Mouse (Mus musculus) kidney, embryonic 14.5 days (tissue): ENCODE results near the gene Cacna1a. TPM values are rescaled to one million over a fixed set of nuclear protein-coding genes. Genes with fewer than 3 reads are reported as not detected.

Source experiments
- ATAC-seq: fragments of 200-750 bp; cut with Nextera tagmentation; 2 replicates; pipeline ENCODE4 v1.8.0; 2017; ENCODE audit warnings: moderate number of reproducible peaks, mild to moderate bottlenecking, moderate TSS enrichment, moderate library complexity; ENCODE audit not compliant: low FRiP score, low TSS enrichment
- H3K27ac ChIP-seq: fragments of 300-500 bp; sonication (generic); 2 replicates; pipeline ENCODE4 v1.5.1; 2014; ENCODE audit warnings: low read depth, mild to moderate bottlenecking, low read length, moderate library complexity, mixed read lengths
- H3K27me3 ChIP-seq: fragments of 300-500 bp; sonication (generic); 2 replicates; pipeline ENCODE4 v1.6.1; 2014; ENCODE audit warnings: mild to moderate bottlenecking, low read length; ENCODE audit not compliant: control insufficient read depth, insufficient read depth
- H3K36me3 ChIP-seq: fragments of 300-500 bp; sonication (generic); 2 replicates; pipeline ENCODE4 v1.6.1; 2014; ENCODE audit warnings: low read length, mixed read lengths; ENCODE audit not compliant: control insufficient read depth, insufficient read depth
- H3K4me1 ChIP-seq: fragments of 300-500 bp; sonication (generic); 2 replicates; pipeline ENCODE4 v1.6.1; 2014; ENCODE audit warnings: low read length, mixed read lengths; ENCODE audit not compliant: control insufficient read depth, insufficient read depth
- H3K4me2 ChIP-seq: fragments of 300-500 bp; sonication (generic); replicated peaks from 2 replicates; pipeline ENCODE4 v1.6.1; 2014; ENCODE audit warnings: low read depth, mild to moderate bottlenecking, low read length
- H3K4me3 ChIP-seq: fragments of 300-500 bp; sonication (generic); 2 replicates; pipeline ENCODE4 v1.5.1; 2014; ENCODE audit warnings: mild to moderate bottlenecking, low read length
- H3K9ac ChIP-seq: fragments of 300-500 bp; sonication (generic); 2 replicates; pipeline ENCODE4 v1.6.1; 2014; ENCODE audit warnings: low read depth, mild to moderate bottlenecking, low read length, moderate library complexity
- H3K9me3 ChIP-seq: fragments of 300-500 bp; sonication (generic); 2 replicates; pipeline ENCODE4 v1.6.1; 2016; ENCODE audit warnings: low read length; ENCODE audit not compliant: control insufficient read depth
- WGBS: fragments of 180-500 bp; shearing (Covaris S2); extraction: QIAGEN DNeasy Blood & Tissue Kit; methylation state at CpG from one replicate; pipeline ENCODE4 v1.1.7; 2014; 5-methylcytosine and 5-hydroxymethylcytosine counted together
- polyA plus RNA-seq: library from polyadenylated mRNA; unstranded; fragments of >200 nt; fragmentation: Nextera tagmentation; extraction: Ambion mirVana; gene quantifications from 2 replicates; pipeline ENCODE4 v1.2.1, GENCODE M21; 2014

Gene Cacna1a
- 3.6 and 4.4 TPM in 2 replicates for polyA plus RNA-seq

- no peak for ATAC-seq
- H3K9me3 ChIP-seq: no peaks in the 10 kb centered on the region
- H3K27ac ChIP-seq: no peak within 1 kb of the TSS
- no peak within 1 kb of the TSS for H3K4me2 ChIP-seq
- no peaks in the 10 kb centered on the region for H3K36me3 ChIP-seq
- no peak within 1 kb of the TSS for H3K4me3 ChIP-seq
- no peaks in the 10 kb centered on the region for H3K27me3 ChIP-seq
- H3K9ac ChIP-seq: no peak within 1 kb of the TSS
- 80% methylated on average over 3 of the region's 3 CpGs for WGBS
- H3K4me1 ChIP-seq: no peaks in the 10 kb centered on the region
These were observed at the start of gene Cacna1a for GRCm38 (mm10) chr8:84388275-84388674. TSS of gene Cacna1a (plus strand) at chr8:84388440.

DNA sequence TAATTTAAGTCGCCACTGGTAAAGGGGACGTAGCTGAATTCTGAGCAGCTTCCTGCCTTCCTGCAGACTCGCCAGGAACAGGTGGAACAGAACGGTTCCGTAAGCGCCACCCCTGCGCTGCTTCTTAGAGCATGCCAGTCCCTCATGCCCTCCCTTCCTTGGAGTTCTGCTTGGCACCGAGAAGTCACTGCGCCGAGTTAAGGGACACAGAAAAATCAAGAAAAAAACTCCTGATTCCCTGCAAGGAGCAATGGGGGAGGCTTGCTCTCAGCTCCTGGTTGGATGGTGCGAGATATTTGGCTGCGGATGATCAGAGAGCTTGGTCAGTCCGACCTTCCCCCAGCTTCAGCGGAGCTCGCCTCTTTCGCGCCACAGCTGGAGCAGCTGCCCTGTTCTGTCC lies 49.7 kb upstream of the Cacna1a start:
- ATAC-seq: no peak
- Histone ChIP-seq H3K27me3 (peaks cover 22% of the 10 kb centered on the region), H3K4me1 (no peaks in the 10 kb centered on the region), H3K4me3 (no peak overlapping the region), H3K27ac (no peak overlapping the region), H3K9me3 (no peaks in the 10 kb centered on the region), H3K36me3 (no peaks in the 10 kb centered on the region), H3K9ac (no peak overlapping the region), H3K4me2 (no peak overlapping the region; the same call in 1 of the 2 replicates)
- 10% methylated on average over 17 of the region's 17 CpGs for WGBS

GRCm38 (mm10) chr8:84339320-84339719 lies 48.9 kb upstream of the Cacna1a start:
- H3K36me3 ChIP-seq: no peaks in the 10 kb centered on the region
- WGBS: 12% methylated on average over 7 of the region's 7 CpGs
- H3K4me1 ChIP-seq: no peaks in the 10 kb centered on the region
- no peak overlapping the region for H3K4me2 ChIP-seq
- H3K9me3 ChIP-seq: no peaks in the 10 kb centered on the region
- H3K4me3 ChIP-seq: no peak overlapping the region
- H3K27ac ChIP-seq: no peak overlapping the region
- no peak overlapping the region for H3K9ac ChIP-seq
- H3K27me3 ChIP-seq: peaks cover 22% of the 10 kb centered on the region
- ATAC-seq: no peak

- H3K9ac ChIP-seq: no peak overlapping the region
- H3K4me2 ChIP-seq: no peak overlapping the region
- 68% methylated on average over 4 of the region's 4 CpGs for WGBS
- H3K27me3 ChIP-seq: peaks cover 22% of the 10 kb centered on the region
- no peak for ATAC-seq
- no peaks in the 10 kb centered on the region for H3K36me3 ChIP-seq
- H3K27ac ChIP-seq: no peak overlapping the region
- no peak overlapping the region for H3K4me3 ChIP-seq
- no peaks in the 10 kb centered on the region for H3K9me3 ChIP-seq
- H3K4me1 ChIP-seq: no peaks in the 10 kb centered on the region
These were observed 48.4 kb upstream of the Cacna1a start for GRCm38 (mm10) chr8:84339867-84340266.

GRCm38 (mm10) chr8:84340671-84341070 lies 47.6 kb upstream of the Cacna1a start:
- H3K27me3 ChIP-seq: peaks cover 22% of the 10 kb centered on the region

GRCm38 (mm10) chr8:84345493-84345892 lies 42.7 kb upstream of the Cacna1a start:
- no peak for ATAC-seq
- H3K4me2 ChIP-seq: no peak overlapping the region
- no peak overlapping the region for H3K4me3 ChIP-seq
- no peaks in the 10 kb centered on the region for H3K9me3 ChIP-seq
- H3K27ac ChIP-seq: no peak overlapping the region
- 0 out of 2 replicates have a peak, but pooled peaks cover 3% of the 10 kb centered on the region for H3K27me3 ChIP-seq
- H3K9ac ChIP-seq: no peak overlapping the region
- H3K36me3 ChIP-seq: no peaks in the 10 kb centered on the region
- H3K4me1 ChIP-seq: no peaks in the 10 kb centered on the region
- 79% methylated on average over 7 of the region's 7 CpGs for WGBS

More at GRCm38 (mm10) chr8:84340671-84341070, 47.6 kb upstream of the Cacna1a start:
- Histone ChIP-seq H3K36me3 (no peaks in the 10 kb centered on the region), H3K4me2 (no peak overlapping the region), H3K9ac (no peak overlapping the region), H3K27ac (no peak overlapping the region), H3K4me3 (no peak overlapping the region), H3K4me1 (no peaks in the 10 kb centered on the region), H3K9me3 (no peaks in the 10 kb centered on the region)
- ATAC-seq: no peak
- 8% methylated on average over 2 of the region's 2 CpGs for WGBS

- Histone ChIP-seq H3K27ac (no peak overlapping the region), H3K4me3 (no peak overlapping the region), H3K9me3 (no peaks in the 10 kb centered on the region), H3K27me3 (0 out of 2 replicates have a peak, but pooled peaks cover 7% of the 10 kb centered on the region), H3K4me2 (no peak overlapping the region), H3K36me3 (no peaks in the 10 kb centered on the region), H3K9ac (no peak overlapping the region), H3K4me1 (no peaks in the 10 kb centered on the region)
- no peak for ATAC-seq
- WGBS: 57% methylated on average over 4 of the region's 4 CpGs
These were observed 41.8 kb upstream of the Cacna1a start for GRCm38 (mm10) chr8:84346421-84346820.

GRCm38 (mm10) chr8:84349526-84349925 lies 38.7 kb upstream of the Cacna1a start:
- 0 out of 2 replicates have a peak, but pooled peaks cover 7% of the 10 kb centered on the region for H3K27me3 ChIP-seq
- no peak overlapping the region for H3K4me2 ChIP-seq
- no peak overlapping the region for H3K4me3 ChIP-seq
- 72% methylated on average over 1 of the region's 1 CpGs for WGBS
- no peaks in the 10 kb centered on the region for H3K36me3 ChIP-seq
- no peaks in the 10 kb centered on the region for H3K9me3 ChIP-seq
- no peak for ATAC-seq
- no peaks in the 10 kb centered on the region for H3K4me1 ChIP-seq
- no peak overlapping the region for H3K27ac ChIP-seq
- H3K9ac ChIP-seq: no peak overlapping the region

GRCm38 (mm10) chr8:84350960-84351359 lies 37.3 kb upstream of the Cacna1a start:
- no peaks in the 10 kb centered on the region for H3K4me1 ChIP-seq
- 74% methylated on average over 4 of the region's 4 CpGs for WGBS

More at GRCm38 (mm10) chr8:84350960-84351359, 37.3 kb upstream of the Cacna1a start:
- no peak for ATAC-seq
- H3K4me3 ChIP-seq: no peak overlapping the region
- H3K27ac ChIP-seq: no peak overlapping the region
- H3K36me3 ChIP-seq: no peaks in the 10 kb centered on the region
- no peak overlapping the region for H3K4me2 ChIP-seq
- H3K27me3 ChIP-seq: 0 out of 2 replicates have a peak, but pooled peaks cover 7% of the 10 kb centered on the region
- no peak overlapping the region for H3K9ac ChIP-seq
- no peaks in the 10 kb centered on the region for H3K9me3 ChIP-seq
